Mouse (Mus musculus) urinary bladder, postnatal 4 days (tissue): Measurements from ENCODE around the gene Agbl2.

Source experiments
- DNase-seq, 2 experiments: peaks; one replicate each; pipeline ENCODE4 v3.0.0; 2021 to 2022; ENCODE audit warnings: low spot score in 2 of 2

The Agbl2 gene

GRCm38 (mm10) chr2:90782458-90782857 lies at the start of gene Agbl2:
Agbl2 (plus strand) TSS chr2:90782727.
- DNase-seq: peak in 1 of 2 experiments; percentile 18

- no peak for DNase-seq
Measured at GRCm38 (mm10) chr2:90735326-90735725, 47.2 kb upstream of the Agbl2 start.

- DNase-seq: no peak
Measured at GRCm38 (mm10) chr2:90738801-90739200, 43.7 kb upstream of the Agbl2 start.

- no peak for DNase-seq
Measured at GRCm38 (mm10) chr2:90739327-90739726, 43.2 kb upstream of the Agbl2 start.

GRCm38 (mm10) chr2:90739921-90740320 lies 42.6 kb upstream of the Agbl2 start:
- no peak for DNase-seq

- DNase-seq: no peak
Measured at GRCm38 (mm10) chr2:90744285-90745052, 38.1 kb upstream of the Agbl2 start.

GRCm38 (mm10) chr2:90745053-90745678 lies 37.4 kb upstream of the Agbl2 start, which contains the start of gene Fnbp4:
Fnbp4 (plus strand) TSS chr2:90745370.
- DNase-seq: peak; percentile 94 to 97

- DNase-seq: no peak
Measured at GRCm38 (mm10) chr2:90745740-90746537, 36.6 kb upstream of the Agbl2 start.

GRCm38 (mm10) chr2:90746538-90746865 lies 36.0 kb upstream of the Agbl2 start:
- no peak for DNase-seq

GRCm38 (mm10) chr2:90747131-90747530 lies 35.4 kb upstream of the Agbl2 start:
- DNase-seq: no peak

- no peak for DNase-seq
Measured at GRCm38 (mm10) chr2:90749676-90750459, 32.7 kb upstream of the Agbl2 start.

- DNase-seq: no peak
Measured at GRCm38 (mm10) chr2:90753565-90753964, 29.0 kb upstream of the Agbl2 start.

- DNase-seq: no peak
Measured at GRCm38 (mm10) chr2:90754188-90754587, 28.3 kb upstream of the Agbl2 start.

GRCm38 (mm10) chr2:90765123-90765522 lies 17.4 kb upstream of the Agbl2 start:
- DNase-seq: no peak

- DNase-seq: no peak
Measured at GRCm38 (mm10) chr2:90781323-90781722, 1.2 kb upstream of the Agbl2 start.

GRCm38 (mm10) chr2:90781938-90782337 lies 589 bp upstream of the Agbl2 start:
- no peak for DNase-seq

GRCm38 (mm10) chr2:90782901-90783486 lies 467 bp downstream of the Agbl2 start:
- DNase-seq: no peak

- no peak for DNase-seq
Measured at GRCm38 (mm10) chr2:90788126-90788525, 5.6 kb downstream of the Agbl2 start.

GRCm38 (mm10) chr2:90808241-90809126 lies 26.0 kb downstream of the Agbl2 start:
- no peak for DNase-seq

- no peak for DNase-seq
Measured at GRCm38 (mm10) chr2:90810751-90811150, 28.2 kb downstream of the Agbl2 start.
